In genomic region chr3:95820046-95821010, GRCm38 (mm10) we compare ENCODE assay signal across 8 mouse cellular contexts. TPM values are rescaled to one million over a fixed set of nuclear protein-coding genes. Genes with fewer than 3 reads are reported as not detected.
A peak's percentile ranks its signal among the peaks of the same experiment; 100 is the strongest.
DNase-seq lines count a peak whose midpoint lies in the region; ATAC-seq and TF ChIP-seq lines count a peak whose summit lies in the region.

No protein-coding gene starts in this region.

- H3K36me3 ChIP-seq in liver, adult 2 months (ENCODE audit: control insufficient read depth, insufficient read depth, low read length), result no peaks in the 10 kb centered on the region
- no peaks in the 10 kb centered on the region for H3K36me3 ChIP-seq in heart, embryonic 14.5 days (ENCODE audit: control insufficient read depth, insufficient read depth, low read length)
- H3K36me3 ChIP-seq in liver, postnatal 0 days (replicated peaks; ENCODE audit: insufficient read depth, low read length), result no peaks in the 10 kb centered on the region

- no peak for TF ChIP-seq POLR2A in liver, adult 2 months (IDR thresholded peaks at IDR 0.05; ENCODE audit: extremely low read depth, insufficient read depth, low read length)

- peak; percentile 36 for DNase-seq in liver, adult 2 months (ENCODE audit: extremely low read depth, low read depth, low spot score)
- no peak for DNase-seq in liver
- DNase-seq in NIH3T3 (ENCODE audit: low read depth), result peak; percentile 51
- no peak for DNase-seq in liver, postnatal 0 days
- DNase-seq in yolk sac, embryonic 10.5 days (ENCODE audit: low spot score), result no peak
- no peak for DNase-seq in left cerebral cortex, adult 11 months (ENCODE audit: low spot score)
- no peak for DNase-seq in adrenal gland, postnatal 25 days

- 0 out of 2 replicates have a peak overlapping the region, but pooled peaks have one; percentile 15 for H3K4me3 ChIP-seq in liver, adult 2 months (ENCODE audit: insufficient read depth, low read depth, low read length)
- peak overlapping the region; percentile 86 for H3K4me3 ChIP-seq in heart, embryonic 14.5 days (ENCODE audit: control insufficient read depth in 1 of 2, insufficient read depth in 1 of 2, low read depth in 1 of 2, low read length in 2 of 2)
- peak overlapping the region; percentile 86 for H3K4me3 ChIP-seq in liver, postnatal 0 days (ENCODE audit: low read depth, low read length)

- peak overlapping the region; percentile 92 for H3K27ac ChIP-seq in liver, adult 2 months (replicated peaks; ENCODE audit: insufficient read depth, low read depth, low read length)
- peak overlapping the region; percentile 100 for H3K27ac ChIP-seq in heart, embryonic 14.5 days (replicated peaks in 1 of 2; ENCODE audit: control insufficient read depth in 1 of 2, insufficient read depth in 1 of 2, low read depth in 2 of 2, low read length in 2 of 2)
- peak overlapping the region; percentile 100 for H3K27ac ChIP-seq in liver, postnatal 0 days (ENCODE audit: low read depth)

- H3K9ac ChIP-seq in liver, adult 2 months (ENCODE audit: low read depth, low read length), result peak overlapping the region; percentile 37; the same call in 1 of the 2 replicates
- peak overlapping the region; percentile 79 for H3K9ac ChIP-seq in heart, embryonic 14.5 days (ENCODE audit: low read length)
- peak overlapping the region; percentile 77 for H3K9ac ChIP-seq in liver, postnatal 0 days (replicated peaks)

- H3K27me3 ChIP-seq in liver, adult 2 months (ENCODE audit: control insufficient read depth, insufficient read depth, low read length), result no peaks in the 10 kb centered on the region
- no peaks in the 10 kb centered on the region for H3K27me3 ChIP-seq in heart, embryonic 14.5 days (ENCODE audit: control insufficient read depth, insufficient read depth, low read length)
- H3K27me3 ChIP-seq in liver, postnatal 0 days (ENCODE audit: insufficient read depth, low read length), result no peaks in the 10 kb centered on the region

- peak overlapping the region; percentile 71 for H3K4me2 ChIP-seq in heart, embryonic 14.5 days (ENCODE audit: low read length)
- peak overlapping the region; percentile 87 for H3K4me2 ChIP-seq in liver, postnatal 0 days (ENCODE audit: low read depth, low read length)

- WGBS in liver, adult 2 months, result 25% methylated on average over 10 of the region's 10 CpGs
- WGBS in heart, embryonic 14.5 days, result 42% methylated on average over 10 of the region's 10 CpGs
- WGBS in liver, postnatal 0 days (ENCODE audit: insufficient replicate concordance), result 27% methylated on average over 10 of the region's 10 CpGs

- peaks cover 1% of the 10 kb centered on the region for H3K4me1 ChIP-seq in liver, adult 2 months (ENCODE audit: control insufficient read depth, insufficient read depth, low read length)
- peaks cover 0 to 14% of the 10 kb centered on the region in 2 experiments for H3K4me1 ChIP-seq in heart, embryonic 14.5 days (ENCODE audit: control insufficient read depth in 2 of 2, insufficient read depth in 2 of 2, low read length in 2 of 2)
- peaks cover 25% of the 10 kb centered on the region for H3K4me1 ChIP-seq in liver, postnatal 0 days (ENCODE audit: insufficient read depth)

- TF ChIP-seq EP300 in liver, postnatal 0 days (IDR thresholded peaks at IDR 0.05; ENCODE audit: low read depth), result no peak

- no peak for ATAC-seq in heart, embryonic 14.5 days (ENCODE audit: insufficient number of reproducible peaks, insufficient read depth, low FRiP score, low read depth)
- no peak for ATAC-seq in liver, postnatal 0 days

- H3K9me3 ChIP-seq in heart, embryonic 14.5 days (ENCODE audit: control insufficient read depth, low read length), result no peaks in the 10 kb centered on the region
- no peaks in the 10 kb centered on the region for H3K9me3 ChIP-seq in liver, postnatal 0 days (ENCODE audit: low read length)

- peaks cover 6% of the 10 kb centered on the region; the same call in 1 of the 2 replicates for H3K79me2 ChIP-seq in liver, adult 2 months (ENCODE audit: control insufficient read depth, insufficient read depth, low read length)

- TF ChIP-seq CTCF in liver, adult 2 months (IDR thresholded peaks at IDR 0.05; ENCODE audit: low read depth, low read length), result no peak
- peak; percentile 9; the same call in 1 of the 2 replicates for TF ChIP-seq CTCF in liver, postnatal 0 days (IDR thresholded peaks at IDR 0.05; ENCODE audit: low read depth)

RNA-seq across cellular contexts. Expression of gene Rprd2, which starts 1.7 kb away (rescaled TPM):
- total RNA-seq in liver, adult 2 months (2014; rRNA removed), result 7.6 and 9.3 TPM in 2 replicates
- polyA plus RNA-seq in liver, adult 2 months (2012; rRNA removed), result 5.1 and 7.9 TPM in 2 replicates
- 19.1 and 22.0 TPM in 2 replicates for polyA plus RNA-seq in heart, embryonic 14.5 days (2014; fragmentation: Nextera tagmentation; extraction: Ambion mirVana)
- 7.1 and 8.2 TPM in 2 replicates for polyA plus RNA-seq in liver, postnatal 0 days (2015; fragmentation: Nextera tagmentation; extraction: Ambion mirVana)
- 53.4 and 54.9 TPM in 2 replicates for total RNA-seq in adrenal gland, postnatal 25 days (2021)

RNA-seq across cellular contexts. Expression of gene Prpf3, which starts 35.4 kb away (rescaled TPM):
- 6.5 and 7.8 TPM in 2 replicates for total RNA-seq in liver, adult 2 months (2014; rRNA removed)
- polyA plus RNA-seq in liver, adult 2 months (2012; rRNA removed), result 4.1 and 7.4 TPM in 2 replicates
- polyA plus RNA-seq in heart, embryonic 14.5 days (2014; fragmentation: Nextera tagmentation; extraction: Ambion mirVana), result 29.0 and 33.7 TPM in 2 replicates
- 11.2 and 12.0 TPM in 2 replicates for polyA plus RNA-seq in liver, postnatal 0 days (2015; fragmentation: Nextera tagmentation; extraction: Ambion mirVana)
- 32.3 and 32.7 TPM in 2 replicates for total RNA-seq in adrenal gland, postnatal 25 days (2021)

RNA-seq across cellular contexts. Expression of gene Mrps21, which starts 51.0 kb away (rescaled TPM):
- total RNA-seq in liver, adult 2 months (2014; rRNA removed), result 137 and 205 TPM in 2 replicates
- polyA plus RNA-seq in liver, adult 2 months (2012; rRNA removed), result 39.6 and 49.3 TPM in 2 replicates
- polyA plus RNA-seq in heart, embryonic 14.5 days (2014; fragmentation: Nextera tagmentation; extraction: Ambion mirVana), result 415 and 468 TPM in 2 replicates
- polyA plus RNA-seq in liver, postnatal 0 days (2015; fragmentation: Nextera tagmentation; extraction: Ambion mirVana), result 145 and 157 TPM in 2 replicates
- total RNA-seq in adrenal gland, postnatal 25 days (2021), result 272 and 279 TPM in 2 replicates

Comparison
In these comparisons a context has a peak if more than half of its experiments do, and no peak if none do; other contexts are left out.
1. DNase-seq: peak in liver, adult 2 months (single experiment) and NIH3T3 (single experiment); none in liver (single experiment), liver, postnatal 0 days (single experiment), yolk sac, embryonic 10.5 days (single experiment), left cerebral cortex, adult 11 months (single experiment) and adrenal gland, postnatal 25 days (single experiment).
2. H3K4me3 ChIP-seq: peak in every context shown above with its lines; median percentile 86 in heart, embryonic 14.5 days; 86 in liver, postnatal 0 days; 15 in liver, adult 2 months.
3. Peak in every context shown above with its lines, with median percentiles within 50 percentile points of each other: H3K27ac ChIP-seq and H3K9ac ChIP-seq.